Mouse (Mus musculus): ENCODE results near the gene Vav3. TPM values are rescaled to one million over a fixed set of nuclear protein-coding genes. Genes with fewer than 3 reads are reported as not detected.

Gene Vav3
- polyA plus RNA-seq, 1 experiment from 2014 or later, result 11.3 TPM

- Histone ChIP-seq H3K4me2 (no peak overlapping the region), H3K4me3 (replicated peaks) (no peak overlapping the region), H3K36me3 (no peaks in the 10 kb centered on the region), H3K27me3 (replicated peaks) (no peaks in the 10 kb centered on the region), H3K4me1 (peaks cover 10% of the 10 kb centered on the region), H3K9ac (replicated peaks) (no peak overlapping the region), H3K27ac (replicated peaks) (no peak overlapping the region), H3K9me3 (replicated peaks) (no peaks in the 10 kb centered on the region)
- ATAC-seq (ENCODE audit: low FRiP score), result no peak
- 96% methylated on average over 2 of the region's 2 CpGs for WGBS
Observed at GRCm38 (mm10) chr3:109564443-109564842, 224.0 kb downstream of the Vav3 start.

GRCm38 (mm10) chr3:109568542-109569265, 228.3 kb downstream of the Vav3 start:
- no peak; the same call in 1 of the 2 replicates for ATAC-seq (ENCODE audit: low FRiP score)
- no peak overlapping the region for H3K9ac ChIP-seq (replicated peaks)
- no peaks in the 10 kb centered on the region for H3K9me3 ChIP-seq (replicated peaks)
- H3K27ac ChIP-seq (replicated peaks), result peak overlapping the region; percentile 51
- H3K4me3 ChIP-seq (replicated peaks), result no peak overlapping the region
- no peaks in the 10 kb centered on the region for H3K27me3 ChIP-seq (replicated peaks)
- no peak overlapping the region for H3K4me2 ChIP-seq
- peaks cover 7% of the 10 kb centered on the region for H3K4me1 ChIP-seq
- H3K36me3 ChIP-seq, result no peaks in the 10 kb centered on the region
- WGBS, result 23% methylated on average over 3 of the region's 3 CpGs

GRCm38 (mm10) chr3:109571483-109571882, 231.0 kb downstream of the Vav3 start:
- Histone ChIP-seq H3K4me1 (peaks cover 7% of the 10 kb centered on the region), H3K4me2 (no peak overlapping the region), H3K9ac (replicated peaks) (no peak overlapping the region), H3K9me3 (replicated peaks) (no peaks in the 10 kb centered on the region), H3K4me3 (replicated peaks) (no peak overlapping the region), H3K36me3 (no peaks in the 10 kb centered on the region), H3K27ac (replicated peaks) (no peak overlapping the region), H3K27me3 (replicated peaks) (no peaks in the 10 kb centered on the region)
- whole genome bisulfite sequencing, result 85% methylated on average over 1 of the region's 1 CpGs
- no peak for ATAC-seq (ENCODE audit: low FRiP score)

GRCm38 (mm10) chr3:109572871-109573270, 232.4 kb downstream of the Vav3 start:
- Histone ChIP-seq H3K4me1 (peaks cover 7% of the 10 kb centered on the region), H3K4me3 (replicated peaks) (no peak overlapping the region), H3K27ac (replicated peaks) (no peak overlapping the region), H3K4me2 (no peak overlapping the region), H3K27me3 (replicated peaks) (no peaks in the 10 kb centered on the region), H3K36me3 (no peaks in the 10 kb centered on the region), H3K9ac (replicated peaks) (no peak overlapping the region), H3K9me3 (replicated peaks) (no peaks in the 10 kb centered on the region)
- no peak for ATAC-seq (ENCODE audit: low FRiP score)
- 73% methylated on average over 3 of the region's 3 CpGs for WGBS

GRCm38 (mm10) chr3:109573549-109574146, 233.2 kb downstream of the Vav3 start:
- no peaks in the 10 kb centered on the region for H3K9me3 ChIP-seq (replicated peaks)
- no peak for ATAC-seq (ENCODE audit: low FRiP score)
- 72% methylated on average over 10 of the region's 10 CpGs for WGBS
- no peak overlapping the region for H3K4me2 ChIP-seq
- peaks cover 4% of the 10 kb centered on the region for H3K4me1 ChIP-seq
- no peak overlapping the region for H3K4me3 ChIP-seq (replicated peaks)
- no peaks in the 10 kb centered on the region for H3K36me3 ChIP-seq
- no peak overlapping the region for H3K9ac ChIP-seq (replicated peaks)
- no peak overlapping the region for H3K27ac ChIP-seq (replicated peaks)
- no peaks in the 10 kb centered on the region for H3K27me3 ChIP-seq (replicated peaks)

- ATAC-seq (ENCODE audit: low FRiP score), result no peak
- no peak overlapping the region for H3K9ac ChIP-seq (replicated peaks)
- 77% methylated on average over 6 of the region's 6 CpGs for WGBS
Observed at GRCm38 (mm10) chr3:109574161-109574560, 233.7 kb downstream of the Vav3 start.

GRCm38 (mm10) chr3:109578347-109578746, 237.9 kb downstream of the Vav3 start:
- Histone ChIP-seq H3K9ac (replicated peaks) (no peak overlapping the region), H3K4me1 (no peaks in the 10 kb centered on the region), H3K4me2 (no peak overlapping the region), H3K27me3 (replicated peaks) (no peaks in the 10 kb centered on the region), H3K9me3 (replicated peaks) (no peaks in the 10 kb centered on the region), H3K27ac (replicated peaks) (no peak overlapping the region), H3K36me3 (no peaks in the 10 kb centered on the region), H3K4me3 (replicated peaks) (no peak overlapping the region)
- no peak for ATAC-seq (ENCODE audit: low FRiP score)
- 88% methylated on average over 3 of the region's 3 CpGs for WGBS

More at GRCm38 (mm10) chr3:109574161-109574560, 233.7 kb downstream of the Vav3 start:
- Histone ChIP-seq H3K36me3 (no peaks in the 10 kb centered on the region), H3K4me1 (no peaks in the 10 kb centered on the region), H3K4me2 (no peak overlapping the region), H3K27ac (replicated peaks) (no peak overlapping the region), H3K4me3 (replicated peaks) (no peak overlapping the region), H3K9me3 (replicated peaks) (no peaks in the 10 kb centered on the region), H3K27me3 (replicated peaks) (no peaks in the 10 kb centered on the region)

- no peak overlapping the region for H3K27ac ChIP-seq (replicated peaks)
- H3K9ac ChIP-seq (replicated peaks), result no peak overlapping the region
- 74% methylated on average over 7 of the region's 7 CpGs for WGBS
- no peak for ATAC-seq (ENCODE audit: low FRiP score)
- H3K27me3 ChIP-seq (replicated peaks), result no peaks in the 10 kb centered on the region
- H3K9me3 ChIP-seq (replicated peaks), result no peaks in the 10 kb centered on the region
- H3K4me1 ChIP-seq, result no peaks in the 10 kb centered on the region
- no peaks in the 10 kb centered on the region for H3K36me3 ChIP-seq
- H3K4me2 ChIP-seq, result no peak overlapping the region
- no peak overlapping the region for H3K4me3 ChIP-seq (replicated peaks)
Observed at GRCm38 (mm10) chr3:109578983-109579382, 238.5 kb downstream of the Vav3 start.

- Histone ChIP-seq H3K4me2 (no peak overlapping the region), H3K27ac (replicated peaks) (no peak overlapping the region)
- ATAC-seq (ENCODE audit: low FRiP score), result no peak
Observed at GRCm38 (mm10) chr3:109585946-109586345, 245.5 kb downstream of the Vav3 start.

GRCm38 (mm10) chr3:109592970-109593369, 252.5 kb downstream of the Vav3 start:
- Histone ChIP-seq H3K4me2 (no peak overlapping the region), H3K4me1 (no peaks in the 10 kb centered on the region), H3K36me3 (no peaks in the 10 kb centered on the region), H3K27ac (replicated peaks) (no peak overlapping the region), H3K27me3 (replicated peaks) (no peaks in the 10 kb centered on the region), H3K9ac (replicated peaks) (no peak overlapping the region), H3K9me3 (replicated peaks) (no peaks in the 10 kb centered on the region), H3K4me3 (replicated peaks) (no peak overlapping the region)
- no peak for ATAC-seq (ENCODE audit: low FRiP score)
- WGBS, result 82% methylated on average over 6 of the region's 6 CpGs

More at GRCm38 (mm10) chr3:109585946-109586345, 245.5 kb downstream of the Vav3 start:
- Histone ChIP-seq H3K36me3 (no peaks in the 10 kb centered on the region), H3K4me3 (replicated peaks) (no peak overlapping the region), H3K4me1 (no peaks in the 10 kb centered on the region), H3K27me3 (replicated peaks) (no peaks in the 10 kb centered on the region), H3K9me3 (replicated peaks) (no peaks in the 10 kb centered on the region), H3K9ac (replicated peaks) (no peak overlapping the region)

- Histone ChIP-seq H3K27ac (replicated peaks) (no peak overlapping the region), H3K27me3 (replicated peaks) (no peaks in the 10 kb centered on the region), H3K9ac (replicated peaks) (no peak overlapping the region), H3K36me3 (no peaks in the 10 kb centered on the region), H3K4me3 (replicated peaks) (no peak overlapping the region), H3K4me2 (no peak overlapping the region), H3K9me3 (replicated peaks) (no peaks in the 10 kb centered on the region), H3K4me1 (no peaks in the 10 kb centered on the region)
- WGBS, result 80% methylated on average over 3 of the region's 3 CpGs
- no peak for ATAC-seq (ENCODE audit: low FRiP score)
Observed at GRCm38 (mm10) chr3:109596084-109596483, 255.6 kb downstream of the Vav3 start.

- H3K4me2 ChIP-seq, result no peak overlapping the region
- H3K27me3 ChIP-seq (replicated peaks), result no peaks in the 10 kb centered on the region
- ATAC-seq (ENCODE audit: low FRiP score), result no peak
- 80% methylated on average over 4 of the region's 4 CpGs for WGBS
- no peaks in the 10 kb centered on the region for H3K9me3 ChIP-seq (replicated peaks)
- H3K4me1 ChIP-seq, result no peaks in the 10 kb centered on the region
- H3K9ac ChIP-seq (replicated peaks), result no peak overlapping the region
- no peaks in the 10 kb centered on the region for H3K36me3 ChIP-seq
- no peak overlapping the region for H3K4me3 ChIP-seq (replicated peaks)
- no peak overlapping the region for H3K27ac ChIP-seq (replicated peaks)
Observed at GRCm38 (mm10) chr3:109600699-109601451, 260.4 kb downstream of the Vav3 start.
